Mouse (Mus musculus) ES-E14 (cell line): ENCODE results near the gene Mettl13.

Experiments
- CHD2 ChIP-seq: IDR thresholded peaks from 2 replicates; pipeline ENCODE4 v1.6.1; 2014; ENCODE audit warnings: mild to moderate bottlenecking, low read depth, low read length, inconsistent platforms
- HCFC1 ChIP-seq: IDR thresholded peaks from 2 replicates; pipeline ENCODE4 v1.6.1; 2012; ENCODE audit warnings: low read length, inconsistent platforms, borderline replicate concordance; ENCODE audit not compliant: insufficient read depth
- MAFK ChIP-seq: IDR thresholded peaks from 2 replicates; pipeline ENCODE4 v1.6.1; 2014; ENCODE audit warnings: mild to moderate bottlenecking, low read depth, low read length, inconsistent platforms; ENCODE audit not compliant: insufficient read depth
- ZC3H11A ChIP-seq: IDR thresholded peaks from 2 replicates; pipeline ENCODE4 v1.6.1; 2012; ENCODE audit warnings: low read depth, mild to moderate bottlenecking, inconsistent platforms, low read length, borderline replicate concordance
- ZNF384 ChIP-seq: IDR thresholded peaks from 2 replicates; pipeline ENCODE4 v1.6.1; 2012; ENCODE audit warnings: low read depth, low read length, inconsistent platforms

- TF ChIP-seq ZNF384 (no peak), HCFC1 (no peak), ZC3H11A (no peak), MAFK (no peak), CHD2 (no peak)
Observed at GRCm38 (mm10) chr1:162505649-162506048, 42.7 kb downstream of the Mettl13 start.
